Mouse (Mus musculus): ENCODE data around the gene Tmem269.

GRCm38 (mm10) chr4:119266606-119267005 is 48.6 kb upstream of the Tmem269 start:
- TF ChIP-seq CTCF (IDR thresholded peaks at IDR 0.05; ENCODE audit: low read depth), result no peak
- TF ChIP-seq EP300 (optimal IDR thresholded peaks at IDR 0.05), result no peak
